Mouse (Mus musculus) liver, adult 2 months (tissue): ENCODE measurements around the gene Ttc32. TPM values are rescaled to one million over a fixed set of nuclear protein-coding genes. Genes with fewer than 3 reads are reported as not detected.

Experiments
- DNase-seq: peaks from one replicate; pipeline ENCODE4 v3.0.0-alpha.2; 2011; ENCODE audit warnings: low read depth, low spot score; ENCODE audit errors: extremely low read depth
- H3K27ac ChIP-seq: fragments of 200-500 bp; replicated peaks from 2 replicates; pipeline ENCODE4 v1.5.1; 2012; ENCODE audit warnings: low read depth, mild to moderate bottlenecking, control low read depth, inconsistent platforms, low read length; ENCODE audit not compliant: insufficient read depth
- H3K27me3 ChIP-seq: fragments of 200-500 bp; 2 replicates; pipeline ENCODE4 v1.6.1; 2012; ENCODE audit warnings: mild to moderate bottlenecking, moderate library complexity, low read length, inconsistent platforms; ENCODE audit not compliant: control insufficient read depth, insufficient read depth
- H3K36me3 ChIP-seq: fragments of 200-500 bp; 2 replicates; pipeline ENCODE4 v1.6.1; 2012; ENCODE audit warnings: low read length, inconsistent platforms; ENCODE audit not compliant: control insufficient read depth, insufficient read depth
- H3K4me1 ChIP-seq: fragments of 200-500 bp; 2 replicates; pipeline ENCODE4 v1.6.1; 2011; ENCODE audit warnings: low read length; ENCODE audit not compliant: control insufficient read depth, insufficient read depth
- H3K4me3 ChIP-seq: fragments of 200-500 bp; 2 replicates; pipeline ENCODE4 v1.5.1; 2011; ENCODE audit warnings: low read depth, mild to moderate bottlenecking, control low read depth, low read length, moderate library complexity; ENCODE audit not compliant: insufficient read depth
- H3K79me2 ChIP-seq: fragments of 200-500 bp; 2 replicates; pipeline ENCODE4 v1.6.1; 2012; ENCODE audit warnings: inconsistent platforms, mild to moderate bottlenecking, low read length, moderate library complexity; ENCODE audit not compliant: control insufficient read depth, insufficient read depth
- H3K9ac ChIP-seq: fragments of 200-500 bp; 2 replicates; pipeline ENCODE4 v1.6.1; 2012; ENCODE audit warnings: low read depth, mild to moderate bottlenecking, control low read depth, inconsistent platforms, low read length
- CTCF ChIP-seq: fragments of 200-500 bp; IDR thresholded peaks from 2 replicates; pipeline ENCODE4 v1.5.1; 2011; ENCODE audit warnings: low read depth, low read length, control low read depth
- POLR2A ChIP-seq: fragments of 200-500 bp; IDR thresholded peaks from 2 replicates; pipeline ENCODE4 v1.6.1; 2011; ENCODE audit warnings: low read length, control low read depth; ENCODE audit not compliant: insufficient read depth; ENCODE audit errors: extremely low read depth
- WGBS: fragments of 180-500 bp; shearing (Covaris S2); methylation state at CpG from one replicate; pipeline ENCODE4 v1.1.7; 2018; 5-methylcytosine and 5-hydroxymethylcytosine counted together
- polyA plus RNA-seq: library from polyadenylated mRNA; depleted of rRNA; stranded (reverse); fragments of >200 nt; gene quantifications from 2 replicates; pipeline ENCODE4 v1.2.3, GENCODE M21; 2012
- total RNA-seq: library from RNA; depleted of rRNA; stranded (reverse); fragments of >200 nt; gene quantifications from 2 replicates; pipeline ENCODE4 v1.2.3, GENCODE M21; 2014

Ttc32 gene
- total and polyA plus RNA-seq, 2 experiments, result 13.8 to 22.1 TPM

- 95% methylated on average over 6 of the region's 6 CpGs for WGBS
- Histone ChIP-seq H3K27me3 (no peaks in the 10 kb centered on the region), H3K4me1 (no peaks in the 10 kb centered on the region), H3K79me2 (no peaks in the 10 kb centered on the region), H3K36me3 (peaks cover 2% of the 10 kb centered on the region), H3K27ac (no peak overlapping the region), H3K4me3 (no peak overlapping the region), H3K9ac (no peak overlapping the region)
- no peak for DNase-seq
- TF ChIP-seq POLR2A (no peak), CTCF (no peak)
Observed at GRCm38 (mm10) chr12:9007811-9008210, 22.0 kb upstream of the Ttc32 start.

- H3K9ac ChIP-seq, result no peak overlapping the region
Observed at GRCm38 (mm10) chr12:9010311-9010710, 19.5 kb upstream of the Ttc32 start.

GRCm38 (mm10) chr12:9016376-9016775 is 13.4 kb upstream of the Ttc32 start:
- Histone ChIP-seq H3K27me3 (no peaks in the 10 kb centered on the region), H3K36me3 (peaks cover 5% of the 10 kb centered on the region), H3K4me3 (no peak overlapping the region), H3K4me1 (no peaks in the 10 kb centered on the region), H3K27ac (no peak overlapping the region), H3K79me2 (no peaks in the 10 kb centered on the region), H3K9ac (no peak overlapping the region)
- WGBS, result 95% methylated on average over 9 of the region's 9 CpGs
- TF ChIP-seq POLR2A (no peak), CTCF (no peak)
- DNase-seq, result no peak

More at GRCm38 (mm10) chr12:9010311-9010710, 19.5 kb upstream of the Ttc32 start:
- H3K27ac ChIP-seq, result no peak overlapping the region
- H3K27me3 ChIP-seq, result no peaks in the 10 kb centered on the region
- no peak overlapping the region for H3K4me3 ChIP-seq
- no peaks in the 10 kb centered on the region for H3K79me2 ChIP-seq
- H3K4me1 ChIP-seq, result no peaks in the 10 kb centered on the region
- no peak for TF ChIP-seq POLR2A
- TF ChIP-seq CTCF, result no peak
- 83% methylated on average over 4 of the region's 4 CpGs for WGBS
- no peak for DNase-seq
- H3K36me3 ChIP-seq, result peaks cover 4% of the 10 kb centered on the region

- TF ChIP-seq CTCF (no peak), POLR2A (no peak)
- 97% methylated on average over 8 of the region's 8 CpGs for WGBS
- Histone ChIP-seq H3K27me3 (no peaks in the 10 kb centered on the region), H3K4me1 (no peaks in the 10 kb centered on the region), H3K4me3 (no peak overlapping the region), H3K27ac (no peak overlapping the region), H3K79me2 (no peaks in the 10 kb centered on the region), H3K36me3 (peaks cover 2% of the 10 kb centered on the region; the same call in 1 of the 2 replicates), H3K9ac (no peak overlapping the region)
- no peak for DNase-seq
Observed at GRCm38 (mm10) chr12:9020431-9020830, 9.4 kb upstream of the Ttc32 start.

- DNase-seq, result no peak
- WGBS, result 77% methylated on average over 3 of the region's 3 CpGs
- H3K4me3 ChIP-seq, result no peak overlapping the region
Observed at GRCm38 (mm10) chr12:9020986-9021385, 8.8 kb upstream of the Ttc32 start.

GRCm38 (mm10) chr12:9023031-9023430 is 6.8 kb upstream of the Ttc32 start:
- Histone ChIP-seq H3K27me3 (no peaks in the 10 kb centered on the region), H3K27ac (no peak overlapping the region), H3K9ac (no peak overlapping the region), H3K4me3 (no peak overlapping the region), H3K36me3 (no peaks in the 10 kb centered on the region), H3K79me2 (no peaks in the 10 kb centered on the region), H3K4me1 (no peaks in the 10 kb centered on the region)
- TF ChIP-seq CTCF (no peak), POLR2A (no peak)
- WGBS, result 47% methylated on average over 4 of the region's 4 CpGs
- no peak for DNase-seq

More at GRCm38 (mm10) chr12:9020986-9021385, 8.8 kb upstream of the Ttc32 start:
- no peaks in the 10 kb centered on the region for H3K79me2 ChIP-seq
- TF ChIP-seq POLR2A (no peak), CTCF (no peak)
- H3K27ac ChIP-seq, result no peak overlapping the region
- no peaks in the 10 kb centered on the region for H3K27me3 ChIP-seq
- H3K36me3 ChIP-seq, result peaks cover 2% of the 10 kb centered on the region; the same call in 1 of the 2 replicates
- no peaks in the 10 kb centered on the region for H3K4me1 ChIP-seq
- no peak overlapping the region for H3K9ac ChIP-seq

- Histone ChIP-seq H3K79me2 (no peaks in the 10 kb centered on the region), H3K9ac (no peak overlapping the region), H3K27me3 (no peaks in the 10 kb centered on the region), H3K4me1 (no peaks in the 10 kb centered on the region), H3K4me3 (no peak overlapping the region), H3K27ac (no peak overlapping the region), H3K36me3 (no peaks in the 10 kb centered on the region)
- TF ChIP-seq CTCF, result no peak
- TF ChIP-seq POLR2A, result no peak
- DNase-seq, result no peak
- WGBS, result 94% methylated on average over 14 of the region's 14 CpGs
Observed at GRCm38 (mm10) chr12:9024071-9024470, 5.7 kb upstream of the Ttc32 start.
